Mouse (Mus musculus) CH12.LX (cell line): Measurements from ENCODE around the gene Ptov1. TPM values are rescaled to one million over a fixed set of nuclear protein-coding genes. Genes with fewer than 3 reads are reported as not detected.

Source experiments
- DNase-seq: peaks from one replicate; pipeline ENCODE4 v3.0.0-alpha.2; 2013; ENCODE audit errors: extremely low read depth
- H3K27ac ChIP-seq: 2 replicates; pipeline ENCODE4 v1.5.1; 2012; ENCODE audit warnings: low read depth, mild to moderate bottlenecking, control low read depth, moderate library complexity; ENCODE audit not compliant: insufficient read depth
- H3K27me3 ChIP-seq: replicated peaks from 2 replicates; pipeline ENCODE3; 2012; ENCODE audit warnings: inconsistent platforms
- H3K36me3 ChIP-seq, 2 experiments: replicated peaks in 1 of 2; 2 replicates each; pipeline versions ENCODE3 to v1.6.1; 2012; ENCODE audit warnings: inconsistent platforms in 1 of 2, low read length in 1 of 2, mild to moderate bottlenecking in 1 of 2, mixed read lengths in 1 of 2, moderate library complexity in 1 of 2; ENCODE audit not compliant: control insufficient read depth in 1 of 2, insufficient read depth in 1 of 2
- H3K4me1 ChIP-seq, 2 experiments: 2 replicates each; pipeline ENCODE4 v1.6.1; 2012; ENCODE audit warnings: inconsistent platforms in 1 of 2, moderate library complexity in 1 of 2; ENCODE audit not compliant: insufficient read depth in 2 of 2, control insufficient read depth in 1 of 2
- H3K4me2 ChIP-seq: 2 replicates; pipeline ENCODE4 v1.6.1; 2012; ENCODE audit warnings: low read depth, mild to moderate bottlenecking, control low read depth; ENCODE audit not compliant: poor library complexity, insufficient read depth, severe bottlenecking
- H3K4me3 ChIP-seq, 3 experiments: fragments of 150-350 bp in 1 of 3; sonication (generic) in 1 of 3; replicated peaks in 1 of 3; 2 replicates each; pipeline versions ENCODE3 to v1.5.1; 2011 to 2012; ENCODE audit warnings: low read depth in 2 of 3, low read length in 2 of 3, mild to moderate bottlenecking in 2 of 3, moderate library complexity in 2 of 3, control low read depth in 1 of 3, improper control_type of control experiment in 1 of 3, inconsistent platforms in 1 of 3, mixed read lengths in 1 of 3; ENCODE audit not compliant: poor library complexity in 1 of 3
- H3K79me2 ChIP-seq: replicated peaks from 2 replicates; pipeline ENCODE4 v1.6.1; 2012; ENCODE audit warnings: mild to moderate bottlenecking, moderate library complexity; ENCODE audit not compliant: control insufficient read depth, poor library complexity, insufficient read depth, severe bottlenecking; ENCODE audit errors: extremely low read depth
- H3K9ac ChIP-seq: 2 replicates; pipeline ENCODE4 v1.6.1; 2012; ENCODE audit warnings: low read depth, mild to moderate bottlenecking, control low read depth, moderate library complexity; ENCODE audit not compliant: insufficient read depth
- H3K9me3 ChIP-seq: replicated peaks from 2 replicates; pipeline ENCODE3; 2012; ENCODE audit warnings: low read length, inconsistent platforms, mixed read lengths
- CHD2 ChIP-seq: IDR thresholded peaks from 2 replicates; pipeline ENCODE4 v1.6.1; 2011; ENCODE audit warnings: low read length, improper control_type of control experiment
- E2F4 ChIP-seq: IDR thresholded peaks from 2 replicates; pipeline ENCODE4 v1.6.1; 2011; ENCODE audit warnings: low read depth, low read length, improper control_type of control experiment; ENCODE audit not compliant: insufficient replicate concordance
- ELF1 ChIP-seq: IDR thresholded peaks from 2 replicates; pipeline ENCODE4 v1.6.1; 2014; ENCODE audit warnings: low read depth, mild to moderate bottlenecking, inconsistent platforms, low read length, improper control_type of control experiment
- EP300 ChIP-seq: IDR thresholded peaks from 2 replicates; pipeline ENCODE4 v1.6.1; 2011; ENCODE audit warnings: low read length, improper control_type of control experiment
- ETS1 ChIP-seq: conservative IDR thresholded peaks from 2 replicates; pipeline ENCODE4 v1.6.1; 2012; ENCODE audit warnings: low read depth, mild to moderate bottlenecking, inconsistent platforms, low read length, improper control_type of control experiment, moderate library complexity
- HCFC1 ChIP-seq: IDR thresholded peaks from 2 replicates; pipeline ENCODE4 v1.6.1; 2012; ENCODE audit warnings: low read depth, mild to moderate bottlenecking, inconsistent platforms, low read length, improper control_type of control experiment
- IRF4 ChIP-seq: IDR thresholded peaks from 2 replicates; pipeline ENCODE4 v1.6.1; 2014; ENCODE audit warnings: low read depth, mild to moderate bottlenecking, inconsistent platforms, low read length, improper control_type of control experiment
- JUN ChIP-seq: IDR thresholded peaks from 2 replicates; pipeline ENCODE4 v1.6.1; 2011; ENCODE audit warnings: low read depth, mild to moderate bottlenecking, low read length, improper control_type of control experiment, moderate library complexity; ENCODE audit not compliant: insufficient read depth
- KAT2A ChIP-seq: IDR thresholded peaks from 2 replicates; pipeline ENCODE4 v1.6.1; 2012; ENCODE audit warnings: low read length, improper control_type of control experiment, inconsistent platforms; ENCODE audit not compliant: insufficient replicate concordance
- MAX ChIP-seq: IDR thresholded peaks from 2 replicates; pipeline ENCODE4 v1.6.1; 2011; ENCODE audit warnings: low read length, improper control_type of control experiment
- NRF1 ChIP-seq: IDR thresholded peaks from 2 replicates; pipeline ENCODE4 v1.6.1; 2014; ENCODE audit warnings: low read depth, mild to moderate bottlenecking, inconsistent platforms, low read length, improper control_type of control experiment, moderate library complexity
- POLR2AphosphoS2 ChIP-seq: IDR thresholded peaks from 2 replicates; pipeline ENCODE4 v1.6.1; 2011; ENCODE audit warnings: low read depth, low read length, improper control_type of control experiment
- SIN3A ChIP-seq: IDR thresholded peaks from 2 replicates; pipeline ENCODE4 v1.6.1; 2012; ENCODE audit warnings: low read length, improper control_type of control experiment, inconsistent platforms
- SMC3 ChIP-seq: IDR thresholded peaks from 2 replicates; pipeline ENCODE4 v1.6.1; 2011; ENCODE audit warnings: low read depth, low read length, improper control_type of control experiment
- USF1 ChIP-seq: IDR thresholded peaks from 2 replicates; pipeline ENCODE4 v1.6.1; 2014; ENCODE audit warnings: low read depth, mild to moderate bottlenecking, inconsistent platforms, low read length, improper control_type of control experiment
- ZKSCAN1 ChIP-seq: IDR thresholded peaks from 2 replicates; pipeline ENCODE4 v1.6.1; 2012; ENCODE audit warnings: low read depth, inconsistent platforms, low read length, improper control_type of control experiment, borderline replicate concordance
- dilution Hi-C: fragments of 300-500 bp; cut with MboI; formaldehyde crosslinking; loops from 2 replicates; pipeline ENCODE4 v1.14.3; 2020; ENCODE audit warnings: low sequenced_read_pairs; ENCODE audit not compliant: extremely low pct_unique_long_range_greater_than_20kb, extremely low pct_ligation_motif_present
- in situ Hi-C: fragments of 300-500 bp; cut with MboI; formaldehyde crosslinking; loops from 3 replicates; pipeline ENCODE4 v1.14.3; 2019; ENCODE audit warnings: low sequenced_read_pairs, low pct_ligation_motif_present, low pct_unique_long_range_greater_than_20kb, mixed read lengths
- polyA plus RNA-seq: library from polyadenylated mRNA; unstranded; fragments of >175 nt; gene quantifications from 2 replicates; pipeline ENCODE4 v1.2.1, GENCODE M21; 2012; ENCODE audit warnings: low read depth; ENCODE audit not compliant: insufficient read length
- total RNA-seq, 2 experiments: library from RNA; depleted of rRNA; stranded (reverse); fragments of 300-350 nt in 1 of 2; fragments of >200 nt in 1 of 2; gene quantifications; 2 replicates each; pipeline ENCODE4 v1.2.3; 2012 to 2014

Gene Ptov1
- total and polyA plus RNA-seq, 3 experiments = 5.7 to 21.0 (median 16.8) TPM

DNA sequence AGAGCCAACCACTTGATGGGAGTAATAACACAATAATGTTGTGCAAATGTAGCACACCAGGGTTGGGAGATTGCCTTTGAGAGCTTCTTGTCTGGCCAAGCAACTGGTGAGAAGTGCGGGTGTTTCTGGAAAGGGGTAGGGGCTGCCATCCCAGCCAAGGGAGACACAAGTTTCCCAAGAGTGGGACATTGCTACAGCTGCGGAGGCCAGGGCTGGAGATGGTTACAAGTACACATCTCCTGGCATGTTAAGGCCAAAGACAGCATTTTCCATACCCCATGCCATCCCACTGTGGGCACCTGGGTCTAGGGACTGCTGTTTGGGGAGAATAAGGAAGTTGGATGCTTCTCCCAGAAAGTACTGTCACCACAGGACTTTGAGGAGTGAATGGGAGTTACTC is 16.5 kb downstream of the Ptov1 start:
- peaks cover 18 to 50% of the 10 kb centered on the region in 2 experiments for H3K4me1 ChIP-seq
- DNase-seq = no peak
- peaks cover 8 to 24% of the 10 kb centered on the region in 2 experiments for H3K36me3 ChIP-seq
- peak; percentile 21; the same call in 1 of the 2 replicates for TF ChIP-seq POLR2AphosphoS2
- no peak for TF ChIP-seq NRF1
- TF ChIP-seq KAT2A = no peak
- peaks cover 23% of the 10 kb centered on the region for H3K79me2 ChIP-seq
- no peak overlapping the region for H3K4me2 ChIP-seq
- H3K9ac ChIP-seq = no peak overlapping the region
- in situ Hi-C loops = loop anchor here (10.0 kb wide), 1 partner anchor 102 kb away; no protein-coding TSS in a partner anchor
- no peaks in the 10 kb centered on the region for H3K9me3 ChIP-seq
- dilution Hi-C loops = no loop called here
- H3K27ac ChIP-seq = no peak overlapping the region
- H3K27me3 ChIP-seq = no peaks in the 10 kb centered on the region
- no peak overlapping the region for H3K4me3 ChIP-seq

GRCm38 (mm10) chr7:44852259-44853027 is 17.1 kb downstream of the Ptov1 start:
- in situ Hi-C loops (loop anchor here (10.0 kb wide), 1 partner anchor 102 kb away; no protein-coding TSS in a partner anchor), dilution Hi-C loops (no loop called here)
- H3K27ac ChIP-seq = no peak overlapping the region
- DNase-seq = no peak
- TF ChIP-seq SMC3 (no peak), CHD2 (no peak)
- H3K27me3 ChIP-seq = no peaks in the 10 kb centered on the region
- no peaks in the 10 kb centered on the region for H3K9me3 ChIP-seq
- H3K36me3 ChIP-seq = peaks cover 8 to 27% of the 10 kb centered on the region in 2 experiments
- H3K4me1 ChIP-seq = peaks cover 18 to 51% of the 10 kb centered on the region in 2 experiments
- H3K9ac ChIP-seq = no peak overlapping the region
- H3K4me3 ChIP-seq = no peak overlapping the region
- H3K4me2 ChIP-seq = no peak overlapping the region
- peaks cover 28% of the 10 kb centered on the region for H3K79me2 ChIP-seq

DNA sequence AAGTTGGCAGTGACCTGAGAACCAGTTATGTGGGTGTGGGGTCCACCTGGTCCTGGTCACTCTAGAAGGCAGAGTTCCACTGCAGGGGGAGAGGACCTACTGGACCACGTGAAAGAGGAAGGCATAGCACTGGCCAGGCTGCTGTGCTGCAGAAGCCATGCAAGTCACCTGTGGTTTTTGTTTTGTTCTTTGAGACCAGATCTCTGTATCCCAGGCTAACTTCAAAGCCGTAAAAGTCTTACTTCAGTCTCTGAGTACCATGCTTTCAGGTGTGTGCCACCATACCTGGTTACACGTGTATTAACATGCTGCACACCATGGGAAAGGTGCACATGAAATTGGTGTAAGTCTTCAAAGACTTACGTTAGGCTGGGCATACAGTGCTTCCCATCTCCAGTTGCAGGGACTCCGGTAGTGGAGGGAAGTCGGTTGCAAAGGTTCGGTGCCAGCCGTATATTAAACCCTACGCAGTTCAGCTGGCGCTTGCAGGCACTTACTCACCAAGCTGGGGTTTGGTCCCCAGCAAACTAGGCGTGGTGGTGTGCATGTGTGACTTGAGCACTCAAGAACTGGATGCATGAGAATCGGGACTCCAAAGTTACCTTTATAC is 17.9 kb downstream of the Ptov1 start:
- peaks cover 11 to 31% of the 10 kb centered on the region in 2 experiments for H3K36me3 ChIP-seq
- DNase-seq = no peak
- H3K4me2 ChIP-seq = no peak overlapping the region
- no peaks in the 10 kb centered on the region for H3K9me3 ChIP-seq
- no peak overlapping the region for H3K4me3 ChIP-seq
- H3K27ac ChIP-seq = no peak overlapping the region
- in situ Hi-C loops (loop anchor here (10.0 kb wide), 1 partner anchor 103 kb away; no protein-coding TSS in a partner anchor), dilution Hi-C loops (no loop called here)
- no peaks in the 10 kb centered on the region for H3K27me3 ChIP-seq
- no peak for TF ChIP-seq EP300
- no peak for TF ChIP-seq NRF1
- no peak for TF ChIP-seq ZKSCAN1
- no peak for TF ChIP-seq E2F4
- TF ChIP-seq SIN3A = no peak
- no peak for TF ChIP-seq IRF4
- TF ChIP-seq MAX = no peak
- TF ChIP-seq POLR2AphosphoS2 = no peak
- no peak for TF ChIP-seq JUN
- no peak for TF ChIP-seq ELF1
- TF ChIP-seq USF1 = no peak
- TF ChIP-seq HCFC1 = no peak
- TF ChIP-seq ETS1 = no peak
- no peak for TF ChIP-seq KAT2A
- H3K9ac ChIP-seq = no peak overlapping the region
- H3K79me2 ChIP-seq = peaks cover 28% of the 10 kb centered on the region
- H3K4me1 ChIP-seq = peaks cover 18 to 56% of the 10 kb centered on the region in 2 experiments
